Mouse (Mus musculus) heart, postnatal 36 days (tissue): ENCODE data around the gene Cacna1c. TPM values are rescaled to one million over a fixed set of nuclear protein-coding genes. Genes with fewer than 3 reads are reported as not detected.

Experiments
- DNase-seq, 2 experiments: peaks; one replicate each; pipeline ENCODE4 v3.0.0; 2021 to 2022
- intact Hi-C: fragments of 180-260 bp; cut with DNase I; formaldehyde crosslinking; loops from one replicate; pipeline ENCODE4 v1.15.1; 2025
- total RNA-seq, 2 experiments: library from RNA; stranded (reverse); gene quantifications; 2 replicates each; pipeline ENCODE4 v1.2.3; 2021

Gene Cacna1c
- total RNA-seq, 2 experiments from 2014 or later: 199 to 208 TPM

DNA sequence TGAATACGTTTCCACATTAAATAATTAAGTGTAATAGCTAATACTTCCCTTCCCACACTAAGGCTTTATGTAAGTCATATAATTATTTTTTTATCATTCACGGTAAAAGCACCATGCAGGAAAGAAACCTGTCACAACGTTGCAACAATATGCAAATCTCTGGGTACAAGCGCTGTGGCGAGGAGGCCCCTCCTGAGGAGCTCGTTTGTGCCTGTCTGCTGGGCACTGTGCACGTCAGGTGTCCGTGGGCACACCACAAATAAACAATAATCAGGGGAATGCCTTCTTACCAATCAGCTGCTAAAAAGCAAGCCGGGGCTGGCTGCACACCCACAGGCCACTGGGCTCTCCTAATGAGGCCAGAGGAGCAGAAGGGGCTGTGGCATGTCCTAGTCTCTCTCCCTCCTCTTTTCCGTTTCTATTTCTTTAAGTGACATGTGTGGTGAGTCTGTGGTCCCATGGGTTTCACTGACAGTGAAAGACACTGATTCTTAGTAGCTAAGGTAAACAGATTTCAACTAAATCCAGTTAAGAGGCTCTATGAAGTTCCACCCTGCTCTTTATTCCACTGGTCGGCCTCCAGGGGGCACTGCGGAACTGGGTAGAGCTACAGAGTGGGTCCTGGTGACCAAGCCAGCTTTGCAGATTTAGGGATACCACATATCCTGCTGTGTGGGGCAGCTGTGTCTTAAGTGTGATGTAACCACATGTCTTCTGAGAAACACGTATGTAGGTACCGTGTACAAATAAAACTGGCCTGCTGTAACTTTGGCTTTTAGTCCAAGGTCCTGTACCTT lies 549.8 kb downstream of the Cacna1c start:
- DNase-seq: peak; percentile 61 to 70
- intact Hi-C loops: loop anchor here (5.0 to 10.0 kb wide), 3 partner anchors 276 to 698 kb away; no protein-coding TSS in a partner anchor

GRCm38 (mm10) chr6:118644866-118645265 lies 551.4 kb downstream of the Cacna1c start:
- DNase-seq: peak; percentile 10 to 16

DNA sequence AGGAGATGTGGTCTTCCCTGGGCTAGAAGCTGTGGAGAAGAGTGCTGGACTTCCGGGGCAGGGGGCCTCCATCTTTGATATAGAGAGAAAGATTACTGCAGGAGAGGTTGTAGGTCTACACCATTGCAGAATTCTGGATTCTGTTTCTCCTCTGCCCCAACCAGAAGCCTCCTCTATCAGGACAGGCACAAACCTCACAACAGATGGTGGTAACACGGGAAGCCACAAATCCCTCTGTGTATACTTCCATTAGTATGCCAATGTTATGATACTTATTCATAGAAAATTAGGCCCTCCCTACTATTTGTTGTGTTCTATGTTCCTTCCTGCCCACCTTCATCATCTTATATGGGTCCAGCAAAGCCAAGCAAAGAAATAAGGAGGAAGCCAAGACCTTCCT lies 552.7 kb downstream of the Cacna1c start:
- intact Hi-C loops: loop anchor here (10.0 kb wide), 1 partner anchor 701 kb away; no protein-coding TSS in a partner anchor
- no peak for DNase-seq

More at GRCm38 (mm10) chr6:118644866-118645265, 551.4 kb downstream of the Cacna1c start:
- intact Hi-C loops: loop anchor here (5.0 to 10.0 kb wide), 3 partner anchors 277 to 700 kb away; no protein-coding TSS in a partner anchor

- no peak for DNase-seq
- intact Hi-C loops: loop anchor here (10.0 kb wide), 1 partner anchor 703 kb away; no protein-coding TSS in a partner anchor
Observed at GRCm38 (mm10) chr6:118641671-118642325, 554.4 kb downstream of the Cacna1c start.

DNA sequence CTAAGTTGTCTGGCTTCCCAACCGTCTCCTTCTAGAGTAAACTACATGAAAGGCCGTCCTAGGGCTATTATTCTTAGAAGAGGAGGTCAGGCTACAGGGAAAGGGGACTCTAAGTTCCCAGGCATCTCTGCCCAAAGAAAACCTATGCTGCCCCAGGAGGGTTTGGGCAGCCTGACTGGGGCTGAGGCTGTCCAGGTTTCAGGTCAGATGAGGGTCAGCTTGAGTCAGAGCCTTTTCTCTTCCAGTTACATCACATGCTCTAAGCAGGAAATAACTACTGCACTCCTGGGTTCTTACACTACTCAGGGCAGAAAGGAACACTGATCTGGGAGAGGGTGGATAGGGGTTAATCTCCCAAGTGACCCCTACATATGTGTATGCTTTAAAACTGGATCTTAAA lies 556.4 kb downstream of the Cacna1c start:
- intact Hi-C loops: loop anchor here (10.0 kb wide), 1 partner anchor 705 kb away; no protein-coding TSS in a partner anchor
- no peak for DNase-seq

DNA sequence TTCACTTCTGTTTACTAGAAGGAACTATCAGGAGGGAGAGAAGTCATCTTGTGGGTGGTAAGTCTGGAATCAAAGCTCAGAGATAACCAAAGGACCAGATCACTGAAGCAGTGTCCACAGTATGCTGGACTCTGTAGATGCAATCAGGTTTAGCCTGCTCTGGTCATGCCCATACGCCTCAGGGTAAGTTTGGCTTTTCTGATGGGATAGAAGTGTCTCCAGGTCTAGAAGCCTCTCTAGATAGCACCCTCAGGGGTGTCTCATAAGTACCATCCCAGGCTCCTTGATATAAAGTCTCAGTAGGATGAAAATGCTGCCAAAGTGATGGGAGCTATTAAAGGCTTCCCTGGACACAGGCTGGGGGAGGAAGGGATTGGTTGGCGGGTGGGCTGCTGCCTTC lies 557.3 kb downstream of the Cacna1c start:
- intact Hi-C loops: no loop called here
- no peak for DNase-seq

GRCm38 (mm10) chr6:118632491-118632890 lies 563.7 kb downstream of the Cacna1c start:
- DNase-seq: no peak
- intact Hi-C loops: no loop called here

- intact Hi-C loops: no loop called here
Observed at GRCm38 (mm10) chr6:118630006-118630405, 566.2 kb downstream of the Cacna1c start.

GRCm38 (mm10) chr6:118626246-118626645 lies 570.0 kb downstream of the Cacna1c start:
- no peak for DNase-seq
- intact Hi-C loops: no loop called here

More at GRCm38 (mm10) chr6:118630006-118630405, 566.2 kb downstream of the Cacna1c start:
- DNase-seq: no peak

DNA sequence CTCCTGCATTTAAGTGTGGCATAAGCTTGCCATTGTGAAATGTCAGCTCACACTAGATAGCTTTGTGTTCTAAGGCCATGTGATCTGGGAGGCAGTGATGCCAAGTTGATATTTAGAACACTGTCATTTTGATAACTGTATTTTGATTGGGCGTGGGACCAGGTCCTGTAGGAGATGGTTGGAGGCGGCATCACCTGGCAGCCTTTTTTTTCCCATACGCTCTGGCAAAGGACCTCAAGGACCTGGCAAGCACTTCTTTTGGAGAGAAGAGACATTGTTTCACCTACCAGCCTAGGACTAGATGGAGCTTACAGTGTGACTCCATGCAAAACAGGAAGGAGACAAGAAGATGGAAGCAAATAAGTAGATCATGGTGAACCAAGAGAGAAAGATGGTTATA lies 572.6 kb downstream of the Cacna1c start:
- DNase-seq: no peak
- intact Hi-C loops: no loop called here

DNA sequence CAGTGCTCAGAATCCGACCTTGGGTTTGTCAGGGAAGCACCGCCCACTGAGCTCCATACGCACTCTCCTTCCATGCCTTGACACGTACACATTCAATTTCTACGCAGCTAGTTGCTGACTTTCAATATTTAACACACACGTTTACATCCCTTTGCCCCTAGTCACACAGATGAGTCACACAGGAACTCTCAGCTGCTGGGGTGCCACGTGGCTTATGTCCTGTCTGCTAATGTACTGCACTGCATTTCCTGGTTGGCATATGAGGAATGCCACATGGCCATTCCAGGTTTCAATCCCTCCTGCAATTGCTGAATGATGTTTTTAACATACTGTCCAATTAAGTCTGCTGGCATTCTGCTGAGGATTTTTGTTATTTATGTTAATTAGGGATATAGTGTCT lies 574.4 kb downstream of the Cacna1c start:
- no peak for DNase-seq
- intact Hi-C loops: no loop called here

GRCm38 (mm10) chr6:118621406-118621805 lies 574.8 kb downstream of the Cacna1c start:
- intact Hi-C loops: no loop called here
- DNase-seq: no peak

DNA sequence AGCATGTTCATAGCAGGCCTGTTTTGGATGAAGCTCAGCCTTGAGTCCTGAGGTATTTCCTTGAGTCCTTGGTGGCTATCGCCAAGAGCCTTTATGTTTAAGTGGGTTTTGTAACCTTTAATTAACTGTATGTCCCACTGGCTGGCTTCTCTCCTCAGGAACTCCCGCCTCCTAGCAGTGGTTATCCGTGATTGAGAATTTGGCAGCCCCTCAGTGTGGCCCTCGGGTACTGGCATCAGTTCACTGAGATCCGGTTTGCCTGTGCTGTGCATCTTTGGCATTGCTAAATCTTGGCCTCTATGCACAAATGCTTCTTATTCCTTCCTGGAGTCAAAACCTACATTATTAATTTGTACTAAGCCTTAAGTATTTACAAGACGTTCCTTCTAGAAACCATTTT lies 587.3 kb downstream of the Cacna1c start:
- intact Hi-C loops: no loop called here
- no peak for DNase-seq

- intact Hi-C loops: no loop called here
- no peak for DNase-seq
Observed at GRCm38 (mm10) chr6:118605974-118606373, 590.2 kb downstream of the Cacna1c start.

- intact Hi-C loops: no loop called here
- DNase-seq: no peak
Observed at GRCm38 (mm10) chr6:118603825-118604224, 592.4 kb downstream of the Cacna1c start.

DNA sequence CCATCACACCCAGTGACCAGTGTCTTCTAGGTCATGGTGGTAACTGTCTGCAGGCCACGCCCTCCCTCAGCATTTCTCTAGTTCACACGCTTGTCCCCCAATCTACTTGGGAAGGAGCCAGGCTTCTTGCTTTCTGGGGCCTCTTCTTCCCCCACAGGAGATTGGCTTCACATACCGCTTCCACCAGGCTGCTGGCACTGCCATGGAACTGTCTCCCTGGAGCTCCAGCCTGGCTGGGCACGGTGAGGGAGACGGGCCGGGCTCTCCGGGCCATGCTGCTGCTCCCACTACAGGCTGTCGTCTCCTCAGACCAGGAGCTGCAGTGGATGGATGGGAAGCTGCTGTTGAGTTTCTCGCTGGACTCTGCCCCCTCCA lies 600.5 kb downstream of the Cacna1c start:
- intact Hi-C loops: no loop called here
- no peak for DNase-seq

DNA sequence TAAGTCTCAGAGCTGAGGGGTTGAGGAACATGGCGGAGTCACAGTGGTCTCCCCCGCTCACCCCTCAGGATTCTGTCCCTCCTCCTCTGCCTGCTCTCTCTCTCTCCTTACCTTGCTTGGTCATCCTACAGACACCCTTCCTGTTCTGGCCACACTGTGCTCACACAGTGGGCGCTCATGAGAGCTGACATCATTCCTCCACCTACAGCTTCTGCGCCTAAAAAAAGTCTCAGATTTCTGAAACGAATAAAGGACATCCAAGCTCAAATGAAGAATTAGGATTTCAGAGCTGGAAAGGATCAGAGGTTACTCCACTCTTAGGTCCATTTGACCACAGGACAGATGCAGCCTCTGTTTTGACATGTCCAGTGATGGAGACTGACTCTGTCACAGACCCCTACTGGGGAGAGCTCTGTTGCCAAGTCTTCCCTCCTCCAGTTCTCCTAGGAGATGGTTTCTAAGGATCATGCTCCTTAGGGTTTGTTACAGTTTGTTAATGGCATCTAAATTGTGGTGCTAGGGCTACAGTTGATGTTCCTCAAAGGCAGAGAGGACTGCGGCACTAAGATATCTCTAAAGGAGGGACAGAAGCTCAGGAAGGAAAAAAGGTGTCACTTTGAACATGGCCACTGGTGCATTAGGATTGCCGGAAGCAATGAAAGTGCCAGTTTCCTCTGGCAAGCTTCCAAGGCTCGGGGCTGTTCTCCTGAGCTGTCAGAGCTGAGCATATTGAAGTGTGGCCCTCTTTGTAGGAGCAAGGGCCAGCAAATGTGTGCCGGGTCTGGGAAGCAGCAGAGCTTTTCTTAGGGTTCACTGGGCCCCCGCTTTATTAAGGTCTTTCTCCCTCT lies 601.2 kb downstream of the Cacna1c start:
- intact Hi-C loops: no loop called here

DNA sequence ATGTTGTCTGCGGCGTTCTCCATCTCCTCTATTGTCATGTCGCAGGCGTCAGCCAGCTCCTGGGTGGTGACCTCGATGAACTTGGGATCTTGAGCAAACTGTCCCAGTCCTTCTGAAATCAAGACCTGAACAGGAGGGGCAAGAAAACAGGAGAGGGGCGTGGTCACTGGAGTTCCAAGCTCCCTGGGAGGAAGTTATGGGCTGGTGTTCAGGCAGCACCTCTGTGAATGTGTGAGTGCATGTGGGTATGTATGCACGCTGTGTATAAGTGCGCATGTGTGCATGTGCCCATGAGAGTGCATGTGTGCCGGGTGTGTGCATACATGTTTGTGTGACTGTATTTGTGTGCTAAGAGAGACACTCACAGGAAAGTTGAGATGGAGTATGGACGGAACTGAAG lies 602.1 kb downstream of the Cacna1c start:
- no peak for DNase-seq

More for the DNA sequence above, 601.2 kb downstream of the Cacna1c start:
- no peak for DNase-seq

DNA sequence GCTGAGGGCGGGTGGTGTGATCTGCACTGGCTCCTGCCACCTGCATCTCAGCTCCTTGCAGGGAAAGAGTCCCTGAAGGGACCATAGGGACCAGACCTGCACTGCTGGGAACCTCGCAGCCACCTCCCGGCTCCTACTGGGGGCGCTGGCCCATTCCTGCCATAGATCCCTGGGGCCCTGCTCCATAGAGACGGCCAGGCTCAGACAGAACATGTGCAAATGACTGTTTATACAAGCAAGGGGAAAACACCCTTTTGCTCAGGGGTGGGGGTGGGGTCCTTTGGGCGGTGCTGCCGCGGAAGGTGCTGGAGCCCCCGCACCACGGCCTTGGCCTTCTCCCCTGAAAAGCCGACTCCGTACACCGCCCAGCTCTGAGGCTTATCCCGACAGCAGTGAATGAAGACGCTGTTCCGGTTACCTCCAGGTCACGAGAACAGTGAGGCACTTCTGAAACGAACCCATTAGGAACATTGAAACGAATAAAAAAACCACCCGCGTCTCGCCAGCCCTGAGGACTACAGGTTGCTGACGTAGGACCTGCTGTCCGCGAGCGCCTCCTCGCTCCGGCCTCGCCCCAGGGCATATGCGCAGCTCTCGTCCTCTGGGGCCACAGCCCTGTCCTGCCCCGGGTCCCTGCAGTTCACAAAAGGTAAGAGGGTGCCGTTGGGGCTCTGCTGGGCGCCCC lies 602.7 kb downstream of the Cacna1c start:
- intact Hi-C loops: no loop called here
- DNase-seq: no peak

More for the DNA sequence above, 602.1 kb downstream of the Cacna1c start:
- intact Hi-C loops: no loop called here
